Mouse (Mus musculus): ENCODE measurements around the gene Mtch1.
"Not testable (repeated sequence)": the region's sequence is repeated elsewhere in the genome, so short reads cannot be mapped to it uniquely, and the experiment has no call there.

The Mtch1 gene

GRCm38 (mm10) chr17:29361982-29362691 lies 14.4 kb upstream of the Mtch1 start:
- peak; percentile 31 for DNase-seq (ENCODE audit: low spot score)

GRCm38 (mm10) chr17:29360761-29361221 lies 13.1 kb upstream of the Mtch1 start, which contains the start of gene Fgd2:
Gene Fgd2 (plus strand): TSS chr17:29360914.
- DNase-seq (ENCODE audit: low spot score) = no peak

GRCm38 (mm10) chr17:29358928-29359327 lies 11.2 kb upstream of the Mtch1 start:
- no peak for DNase-seq (ENCODE audit: low spot score)

- no peak for DNase-seq (ENCODE audit: low spot score)
Observed at GRCm38 (mm10) chr17:29356882-29357281, 9.1 kb upstream of the Mtch1 start.

- no peak for DNase-seq (ENCODE audit: low spot score)
Observed at GRCm38 (mm10) chr17:29356479-29356856, 8.7 kb upstream of the Mtch1 start.

GRCm38 (mm10) chr17:29355841-29356478 lies 8.2 kb upstream of the Mtch1 start:
- no peak for DNase-seq (ENCODE audit: low spot score)

- DNase-seq (ENCODE audit: low spot score) = no peak
Observed at GRCm38 (mm10) chr17:29355461-29355840, 7.7 kb upstream of the Mtch1 start.

GRCm38 (mm10) chr17:29351056-29351455 lies 3.3 kb upstream of the Mtch1 start:
- DNase-seq (ENCODE audit: low spot score) = not testable (repeated sequence)

- no peak for DNase-seq (ENCODE audit: low spot score)
Observed at GRCm38 (mm10) chr17:29348996-29349395, 1.3 kb upstream of the Mtch1 start.

GRCm38 (mm10) chr17:29347126-29347644 lies 549 bp downstream of the Mtch1 start:
- DNase-seq (ENCODE audit: low spot score) = no peak

- no peak for DNase-seq (ENCODE audit: low spot score)
Observed at GRCm38 (mm10) chr17:29346496-29347125, 1.1 kb downstream of the Mtch1 start.

- DNase-seq (ENCODE audit: low spot score) = no peak
Observed at GRCm38 (mm10) chr17:29345272-29345671, 2.5 kb downstream of the Mtch1 start.

- no peak for DNase-seq (ENCODE audit: low spot score)
Observed at GRCm38 (mm10) chr17:29343241-29343640, 4.5 kb downstream of the Mtch1 start.

GRCm38 (mm10) chr17:29342010-29342910 lies 5.5 kb downstream of the Mtch1 start:
- no peak for DNase-seq (ENCODE audit: low spot score)

- DNase-seq (ENCODE audit: low spot score) = no peak
Observed at GRCm38 (mm10) chr17:29341591-29342003, 6.1 kb downstream of the Mtch1 start.

GRCm38 (mm10) chr17:29340406-29341261 lies 7.1 kb downstream of the Mtch1 start:
- no peak for DNase-seq (ENCODE audit: low spot score)

GRCm38 (mm10) chr17:29339170-29339768 lies 8.5 kb downstream of the Mtch1 start:
- no peak for DNase-seq (ENCODE audit: low spot score)

GRCm38 (mm10) chr17:29337979-29338823 lies 9.5 kb downstream of the Mtch1 start:
- DNase-seq (ENCODE audit: low spot score) = no peak

GRCm38 (mm10) chr17:29336266-29336990 lies 11.3 kb downstream of the Mtch1 start:
- DNase-seq (ENCODE audit: low spot score) = no peak

Data from spleen, adult 12 weeks (tissue).